Mouse (Mus musculus) mammary gland, adult 2 months (tissue): ENCODE data around the gene Vmn1r179. TPM values are rescaled to one million over a fixed set of nuclear protein-coding genes. Genes with fewer than 3 reads are reported as not detected.

Source experiments
- polyA plus RNA-seq: library from polyadenylated mRNA; depleted of rRNA; stranded (reverse); fragments of >200 nt; gene quantifications from 2 replicates; pipeline ENCODE4 v1.2.3, GENCODE M21; 2012; ENCODE audit warnings: low replicate concordance; rRNA removed

Vmn1r179 gene
- not detected in 2 replicates for polyA plus RNA-seq

DNA sequence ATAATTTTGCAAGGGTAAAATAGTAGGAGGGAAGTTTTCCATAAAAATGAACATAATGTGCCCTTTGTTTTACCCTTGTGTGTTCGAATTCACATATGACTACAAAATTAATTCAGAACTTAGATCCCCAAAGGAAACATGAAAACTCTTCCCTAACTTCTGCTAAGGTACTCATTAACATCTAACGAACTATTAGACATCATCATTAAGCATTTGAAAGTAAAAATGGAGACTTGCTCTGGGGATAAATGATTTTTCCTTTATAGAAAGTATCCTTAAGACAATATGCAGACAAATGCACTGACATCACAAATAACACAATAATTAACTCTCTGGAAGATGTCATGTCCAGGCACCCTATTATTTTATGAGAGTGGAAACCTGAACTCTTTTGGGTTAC, at the start of gene Vmn1r179:
Vmn1r179 (plus strand) TSS at position 301 of the 400 bp plus-strand sequence.

GRCm38 (mm10) chr7:23891709-23892108, 35.1 kb upstream of the Vmn1r179 start, which contains the start of gene Vmn1r178:
Vmn1r178 (plus strand) TSS chr7:23892009.

DNA sequence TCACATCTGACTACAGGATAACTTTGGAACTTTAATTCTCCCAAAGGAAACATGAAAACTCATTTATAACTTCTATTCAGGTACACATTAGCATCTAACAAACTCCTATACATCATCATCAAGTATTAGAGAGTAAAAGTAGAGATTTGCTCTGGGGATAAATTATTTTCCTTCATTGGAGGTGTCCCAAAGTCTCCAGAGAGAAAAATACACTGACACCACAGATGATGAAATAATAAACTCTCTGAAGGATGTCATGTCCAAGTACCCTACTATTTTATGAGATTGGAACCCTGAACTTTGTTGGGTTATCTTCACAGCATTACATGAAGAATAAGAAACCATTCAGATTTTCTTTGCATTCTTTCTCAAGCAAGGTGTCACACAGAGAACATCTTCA, 23.6 kb downstream of the Vmn1r179 start, which contains the start of gene Vmn1r180:
Vmn1r180 (plus strand) TSS at position 301 of the 400 bp plus-strand sequence.

DNA sequence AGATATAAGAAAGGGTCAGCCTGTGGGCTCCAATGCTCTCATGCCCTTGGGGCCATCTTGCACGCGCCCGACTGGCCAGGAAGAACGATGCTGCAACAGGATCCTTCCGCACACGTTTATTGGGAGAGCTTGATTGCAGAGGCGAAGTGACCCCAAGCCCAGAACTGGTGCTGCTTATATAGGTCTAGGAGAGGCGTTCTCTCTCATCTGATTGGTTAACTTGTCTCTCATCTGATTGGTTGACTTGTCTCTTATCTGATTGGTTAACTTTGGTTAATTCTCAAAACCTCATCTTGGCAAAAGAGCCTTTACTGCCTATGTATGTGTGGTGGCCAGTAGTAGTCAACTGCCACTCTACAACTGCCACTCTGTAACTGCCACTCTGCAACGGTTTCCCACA, 47.5 kb downstream of the Vmn1r179 start, which contains the start of gene Vmn1r181:
Vmn1r181 (plus strand) TSS at position 301 of the 400 bp plus-strand sequence.

Other genes with a start within 250 kb of the Vmn1r179 start
- not detected in 2 replicates for gene Vmn1r173, start 226.3 kb upstream of the Vmn1r179 start, polyA plus RNA-seq
- not detected in 2 replicates for gene Vmn1r174, start 174.7 kb upstream of the Vmn1r179 start, polyA plus RNA-seq
- gene Vmn1r175, start 116.3 kb upstream of the Vmn1r179 start, polyA plus RNA-seq, result not detected in 2 replicates
- not detected in 2 replicates for gene Vmn1r176, start 89.6 kb upstream of the Vmn1r179 start, polyA plus RNA-seq
- not detected in 2 replicates for gene Vmn1r177, start 60.5 kb upstream of the Vmn1r179 start, polyA plus RNA-seq
- gene Vmn1r178, start 35.0 kb upstream of the Vmn1r179 start, polyA plus RNA-seq, result not detected in 2 replicates
- not detected in 2 replicates for gene Vmn1r180, start 23.7 kb downstream of the Vmn1r179 start, polyA plus RNA-seq
- not detected in 2 replicates for gene Vmn1r181, start 47.6 kb downstream of the Vmn1r179 start, polyA plus RNA-seq
- not detected in 2 replicates for gene V1rd19, start 74.7 kb downstream of the Vmn1r179 start, polyA plus RNA-seq
- not detected in 2 replicates for gene Vmn1r183, start 126.3 kb downstream of the Vmn1r179 start, polyA plus RNA-seq
- 10.7 and 14.6 TPM in 2 replicates for gene Zfp180, start 154.9 kb downstream of the Vmn1r179 start, polyA plus RNA-seq
- gene Zfp112, start 185.3 kb downstream of the Vmn1r179 start, polyA plus RNA-seq, result 1.1 and 2.0 TPM in 2 replicates
- gene Zfp235, start 207.2 kb downstream of the Vmn1r179 start, polyA plus RNA-seq, result 7.0 and 8.8 TPM in 2 replicates
- gene Zfp114, start 248.1 kb downstream of the Vmn1r179 start, polyA plus RNA-seq, result 0.39 and 0.66 TPM in 2 replicates